Mouse (Mus musculus): ENCODE measurements at regions not wholly inside any gene's neighbourhood (a gene's known extent, or its start where the extent isn't known, plus 50 kb on each side); places are given as distances from the start of the nearest gene placed in this dataset.

GRCm38 (mm10) chr1:30362072-30362769 is 511.5 kb downstream of the Phf3 start:
- intact Hi-C loops (cut with DNase I), result no loop called here

GRCm38 (mm10) chr1:30320657-30321262 is 553.0 kb downstream of the Phf3 start:
- intact Hi-C loops (cut with DNase I), result no loop called here
- DNase-seq, result no peak

More at GRCm38 (mm10) chr1:30362072-30362769, 511.5 kb downstream of the Phf3 start:
- DNase-seq, result no peak

GRCm38 (mm10) chr1:30318195-30318594 is 555.5 kb downstream of the Phf3 start:
- DNase-seq, result no peak
- intact Hi-C loops (cut with DNase I), result no loop called here

- intact Hi-C loops (cut with DNase I), result no loop called here
- DNase-seq, result no peak
Observed at GRCm38 (mm10) chr1:30289073-30289472, 584.6 kb downstream of the Phf3 start.

- no peak for DNase-seq
- intact Hi-C loops (cut with DNase I), result no loop called here
Observed at GRCm38 (mm10) chr1:30262418-30262817, 611.3 kb downstream of the Phf3 start.

GRCm38 (mm10) chr1:30259547-30259946 is 614.2 kb downstream of the Phf3 start:
- DNase-seq, result no peak
- intact Hi-C loops (cut with DNase I), result no loop called here

- DNase-seq, result no peak
- intact Hi-C loops (cut with DNase I), result no loop called here
Observed at GRCm38 (mm10) chr1:30216764-30217348, 656.9 kb downstream of the Phf3 start.

- intact Hi-C loops (cut with DNase I), result no loop called here
- DNase-seq, result no peak
Observed at GRCm38 (mm10) chr1:30204608-30205262, 669.0 kb downstream of the Phf3 start.

GRCm38 (mm10) chr1:30176225-30176624 is 697.5 kb downstream of the Phf3 start:
- intact Hi-C loops (cut with DNase I), result no loop called here
- no peak for DNase-seq

GRCm38 (mm10) chr1:30144997-30145396 is 728.7 kb downstream of the Phf3 start:
- intact Hi-C loops (cut with DNase I), result no loop called here
- DNase-seq, result peak; percentile 2 to 5

GRCm38 (mm10) chr1:30114186-30114585 is 759.5 kb downstream of the Phf3 start:
- DNase-seq, result no peak
- intact Hi-C loops (cut with DNase I), result no loop called here

Small RNA genes lying in the stretch of these regions (microRNA-seq; reads per million reads assigned to microRNA genes)
- 0 reads per million in 2 experiments for gene Gm27430

Data from heart, postnatal 14 days (tissue).